Mouse (Mus musculus) bone marrow macrophage, adult 2 months (primary cell): ENCODE data around the gene Kcnma1. TPM values are rescaled to one million over a fixed set of nuclear protein-coding genes. Genes with fewer than 3 reads are reported as not detected.

Source experiments
- H3K27ac ChIP-seq: 2 replicates; pipeline ENCODE4 v1.5.1; 2012; ENCODE audit warnings: low read depth, low read length; ENCODE audit not compliant: insufficient read depth
- H3K4me1 ChIP-seq: 2 replicates; pipeline ENCODE4 v1.6.1; 2012; ENCODE audit warnings: low read length; ENCODE audit not compliant: control insufficient read depth, insufficient read depth
- H3K4me3 ChIP-seq: 2 replicates; pipeline ENCODE4 v1.5.1; 2012; ENCODE audit warnings: mild to moderate bottlenecking, low read length, moderate library complexity; ENCODE audit not compliant: insufficient read depth
- CTCF ChIP-seq: IDR thresholded peaks from 2 replicates; pipeline ENCODE4 v1.5.1; 2012; ENCODE audit warnings: low read depth, mild to moderate bottlenecking, low read length, moderate library complexity
- POLR2A ChIP-seq: IDR thresholded peaks from 2 replicates; pipeline ENCODE4 v1.6.1; 2012; ENCODE audit warnings: mild to moderate bottlenecking, low read depth, low read length, borderline replicate concordance
- polyA plus RNA-seq: library from polyadenylated mRNA; stranded (reverse); fragments of >200 nt; gene quantifications from 2 replicates; pipeline ENCODE4 v1.2.4, GENCODE M21; 2012; ENCODE audit not compliant: missing spikeins, insufficient read depth, insufficient read length

Kcnma1 gene
- polyA plus RNA-seq, 1 experiment: not detected

- TF ChIP-seq POLR2A (no peak), CTCF (no peak)
- Histone ChIP-seq H3K4me3 (no peak overlapping the region), H3K4me1 (no peaks in the 10 kb centered on the region), H3K27ac (no peak overlapping the region)
Measured at GRCm38 (mm10) chr14:23679378-23679777, 334.9 kb downstream of the Kcnma1 start.

DNA sequence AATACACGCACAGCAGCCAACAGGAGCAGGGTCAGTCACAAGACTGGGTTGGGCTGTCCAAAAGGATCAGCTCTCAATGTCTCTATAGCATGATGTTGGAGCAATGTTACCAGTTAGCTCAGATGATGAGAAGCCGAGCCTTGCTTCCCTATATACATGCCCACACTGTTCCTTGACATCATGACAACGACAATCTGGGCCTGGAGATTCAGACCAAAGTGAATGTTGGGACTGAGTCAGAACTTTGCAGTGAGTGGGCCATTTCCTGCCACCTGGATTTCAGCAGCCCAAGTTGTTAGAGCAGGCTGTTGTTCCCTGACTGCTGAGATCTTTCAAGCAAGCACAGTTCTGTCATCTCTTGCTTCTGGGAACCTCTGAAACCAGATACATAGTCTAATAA, 347.9 kb downstream of the Kcnma1 start:
- H3K4me3 ChIP-seq: no peak overlapping the region
- no peak for TF ChIP-seq POLR2A
- TF ChIP-seq CTCF: no peak
- H3K27ac ChIP-seq: no peak overlapping the region
- no peaks in the 10 kb centered on the region for H3K4me1 ChIP-seq

DNA sequence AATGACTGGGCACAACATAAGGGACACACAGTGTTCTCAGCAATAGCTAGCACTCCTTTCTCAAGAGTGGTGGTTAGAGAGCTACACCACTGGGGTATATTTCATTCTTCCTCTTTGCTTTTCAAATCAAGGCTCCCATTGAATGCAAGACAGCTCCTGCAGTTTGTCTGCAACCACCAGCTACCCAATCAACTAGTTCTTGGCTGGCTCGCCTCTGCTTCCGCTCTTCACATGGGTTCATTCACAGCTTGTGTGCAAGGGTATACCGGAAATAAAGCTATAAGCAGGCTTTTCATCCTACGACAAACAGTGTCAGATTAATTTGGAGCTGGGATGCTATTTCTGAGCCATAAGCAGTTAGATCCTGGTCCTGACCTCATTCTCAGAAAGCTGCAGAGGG, 362.6 kb downstream of the Kcnma1 start:
- H3K27ac ChIP-seq: no peak overlapping the region
- TF ChIP-seq CTCF (no peak), POLR2A (no peak)
- no peaks in the 10 kb centered on the region for H3K4me1 ChIP-seq
- no peak overlapping the region for H3K4me3 ChIP-seq

DNA sequence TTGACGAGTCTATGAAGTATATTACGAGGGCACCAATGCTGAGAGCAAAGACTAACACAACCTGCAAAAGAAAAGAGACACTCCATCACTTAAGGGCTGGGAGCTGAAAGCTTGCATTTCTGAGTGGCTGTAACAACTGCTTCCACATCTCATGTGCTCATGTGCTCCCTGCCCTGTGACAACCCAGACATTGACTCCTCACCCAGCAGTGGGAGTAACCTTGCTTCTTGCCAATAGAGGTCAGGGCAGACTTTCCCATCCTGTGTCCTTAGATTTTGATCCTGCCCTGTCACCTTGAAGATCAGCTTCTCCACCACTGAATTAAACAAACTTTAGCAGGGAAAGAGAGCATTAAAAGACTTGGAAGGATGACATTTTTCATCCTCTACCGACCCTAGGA, 364.2 kb downstream of the Kcnma1 start:
- Histone ChIP-seq H3K27ac (no peak overlapping the region), H3K4me3 (no peak overlapping the region), H3K4me1 (no peaks in the 10 kb centered on the region)
- no peak for TF ChIP-seq CTCF
- TF ChIP-seq POLR2A: no peak

GRCm38 (mm10) chr14:23645361-23646063, 368.8 kb downstream of the Kcnma1 start:
- no peak overlapping the region for H3K27ac ChIP-seq

DNA sequence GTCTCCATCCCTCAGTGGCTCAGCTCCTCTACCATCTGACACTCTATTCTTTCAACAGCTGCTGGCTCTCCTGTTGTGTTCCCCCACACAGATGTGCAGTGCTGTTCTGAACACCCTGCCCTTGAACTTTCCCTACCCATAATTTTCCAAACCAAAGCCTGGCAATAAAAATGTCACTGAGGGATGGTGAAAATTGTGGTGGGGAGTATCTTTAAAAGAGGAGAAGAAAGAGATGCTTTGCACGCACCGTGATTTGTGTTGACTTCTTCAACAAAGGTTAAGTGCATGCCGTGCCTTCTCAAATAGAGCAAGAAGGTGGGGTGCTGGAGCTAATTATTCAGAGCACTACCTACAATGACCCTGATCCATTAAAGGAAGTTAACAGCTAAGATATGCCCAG, 371.1 kb downstream of the Kcnma1 start:
- Histone ChIP-seq H3K27ac (no peak overlapping the region), H3K4me3 (no peak overlapping the region), H3K4me1 (no peaks in the 10 kb centered on the region)
- no peak for TF ChIP-seq CTCF
- no peak for TF ChIP-seq POLR2A

More at GRCm38 (mm10) chr14:23645361-23646063, 368.8 kb downstream of the Kcnma1 start:
- no peaks in the 10 kb centered on the region for H3K4me1 ChIP-seq
- no peak overlapping the region for H3K4me3 ChIP-seq
- TF ChIP-seq CTCF: no peak
- no peak for TF ChIP-seq POLR2A

GRCm38 (mm10) chr14:23640665-23641064, 373.6 kb downstream of the Kcnma1 start:
- Histone ChIP-seq H3K27ac (no peak overlapping the region), H3K4me3 (no peak overlapping the region), H3K4me1 (no peaks in the 10 kb centered on the region)
- TF ChIP-seq POLR2A (no peak), CTCF (no peak)

- TF ChIP-seq POLR2A (no peak), CTCF (no peak)
- Histone ChIP-seq H3K4me3 (no peak overlapping the region), H3K27ac (no peak overlapping the region), H3K4me1 (no peaks in the 10 kb centered on the region)
Measured at GRCm38 (mm10) chr14:23638078-23638695, 376.1 kb downstream of the Kcnma1 start.

- H3K4me3 ChIP-seq: no peak overlapping the region
- TF ChIP-seq CTCF: no peak
- no peak for TF ChIP-seq POLR2A
- no peak overlapping the region for H3K27ac ChIP-seq
- no peaks in the 10 kb centered on the region for H3K4me1 ChIP-seq
Measured at GRCm38 (mm10) chr14:23635903-23636302, 378.4 kb downstream of the Kcnma1 start.

DNA sequence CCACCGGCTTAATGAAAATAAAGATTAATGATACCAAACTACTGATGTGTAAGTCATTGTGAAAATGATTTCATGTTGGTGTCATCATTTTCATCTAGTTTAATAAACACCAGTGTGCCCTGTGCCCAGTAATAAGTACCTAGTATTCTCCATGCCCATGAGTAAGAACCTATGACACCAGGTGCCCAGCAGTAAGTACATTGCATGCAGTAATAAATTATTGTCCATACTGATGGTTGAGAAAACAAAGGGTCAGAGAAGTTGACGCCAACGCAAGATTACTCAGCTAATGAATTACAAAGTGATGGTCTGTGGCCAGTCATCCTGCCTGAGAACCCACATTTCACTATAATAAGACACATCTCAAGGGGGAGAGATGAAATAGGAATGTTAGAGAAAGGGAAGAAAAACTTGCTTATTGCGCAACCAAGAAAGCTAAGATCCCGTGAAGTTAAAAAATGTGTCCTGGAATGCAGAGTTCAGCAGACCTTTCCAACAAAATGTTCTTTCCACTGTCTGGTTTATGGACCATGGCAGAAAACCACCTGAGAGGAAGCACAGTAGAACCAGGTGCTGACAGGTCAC, 381.2 kb downstream of the Kcnma1 start:
- H3K27ac ChIP-seq: no peak overlapping the region
- no peak overlapping the region for H3K4me3 ChIP-seq
- TF ChIP-seq POLR2A (no peak), CTCF (no peak)
- H3K4me1 ChIP-seq: no peaks in the 10 kb centered on the region
